Mouse (Mus musculus): ENCODE data around the gene Terb2. TPM values are rescaled to one million over a fixed set of nuclear protein-coding genes. Genes with fewer than 3 reads are reported as not detected.

Terb2 gene
- polyA plus RNA-seq, 2 experiments, result not detected

GRCm38 (mm10) chr2:122160680-122161079 lies 25.4 kb upstream of the Terb2 start, which contains the start of gene Trim69:
TSS of gene Trim69 (plus strand) at chr2:122160700.
- H3K4me1 ChIP-seq (ENCODE audit: control insufficient read depth, insufficient read depth, low read length), result 0 out of 2 replicates have a peak, but pooled peaks cover 4% of the 10 kb centered on the region
- peak; percentile 79 for DNase-seq (ENCODE audit: low spot score)
- no peaks in the 10 kb centered on the region for H3K36me3 ChIP-seq (ENCODE audit: control insufficient read depth, insufficient read depth, low read length)
- H3K4me2 ChIP-seq (replicated peaks; ENCODE audit: low read depth, low read length, severe bottlenecking), result no peak within 1 kb of the TSS
- TF ChIP-seq POLR2A (IDR thresholded peaks at IDR 0.05; ENCODE audit: borderline replicate concordance, extremely low read depth, insufficient read depth, insufficient read length), result no peak
- no peak within 1 kb of the TSS; the same call in 1 of the 2 replicates for H3K9ac ChIP-seq (ENCODE audit: low read depth, low read length, severe bottlenecking)
- no peak for ATAC-seq (ENCODE audit: low FRiP score, low read depth)
- H3K9me3 ChIP-seq (ENCODE audit: control insufficient read depth, low read length), result no peaks in the 10 kb centered on the region
- no peak within 1 kb of the TSS for H3K27ac ChIP-seq (replicated peaks; ENCODE audit: low read depth, low read length)
- no peaks in the 10 kb centered on the region for H3K27me3 ChIP-seq (ENCODE audit: control insufficient read depth, insufficient read depth, low read length)
- WGBS, result 46% methylated on average over 2 of the region's 2 CpGs
- no peak within 1 kb of the TSS for H3K4me3 ChIP-seq (replicated peaks; ENCODE audit: low read length)

DNA sequence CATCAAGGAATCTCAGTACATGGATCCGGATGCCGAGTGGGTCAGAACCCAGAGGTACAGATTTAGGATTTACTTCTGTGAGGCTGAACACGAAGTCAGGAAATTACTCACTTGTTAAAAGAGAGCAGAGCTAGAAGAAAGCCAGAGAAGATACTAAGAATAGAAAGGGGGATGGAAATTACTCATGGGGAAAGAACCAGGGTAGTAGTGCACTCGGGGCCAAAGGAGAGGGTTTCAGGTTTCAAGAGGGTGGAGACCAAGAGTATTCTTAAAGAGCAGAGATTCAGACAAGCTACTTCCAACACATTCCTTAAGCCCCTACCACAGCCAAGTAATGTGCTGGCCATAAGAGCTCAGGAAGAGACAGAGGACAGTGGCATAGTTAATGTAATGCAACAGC lies 24.5 kb upstream of the Terb2 start:
- TF ChIP-seq POLR2A (IDR thresholded peaks at IDR 0.05; ENCODE audit: borderline replicate concordance, extremely low read depth, insufficient read depth, insufficient read length), result no peak
- no peak overlapping the region for H3K4me2 ChIP-seq (replicated peaks; ENCODE audit: low read depth, low read length, severe bottlenecking)
- no peak overlapping the region for H3K27ac ChIP-seq (replicated peaks; ENCODE audit: low read depth, low read length)
- 0 out of 2 replicates have a peak, but pooled peaks cover 4% of the 10 kb centered on the region for H3K4me1 ChIP-seq (ENCODE audit: control insufficient read depth, insufficient read depth, low read length)
- no peak overlapping the region for H3K9ac ChIP-seq (ENCODE audit: low read depth, low read length, severe bottlenecking)
- no peaks in the 10 kb centered on the region for H3K9me3 ChIP-seq (ENCODE audit: control insufficient read depth, low read length)
- DNase-seq (ENCODE audit: low spot score), result no peak
- no peak overlapping the region for H3K4me3 ChIP-seq (replicated peaks; ENCODE audit: low read length)
- no peaks in the 10 kb centered on the region for H3K27me3 ChIP-seq (ENCODE audit: control insufficient read depth, insufficient read depth, low read length)
- WGBS, result 46% methylated on average over 4 of the region's 4 CpGs
- ATAC-seq (ENCODE audit: low FRiP score, low read depth), result no peak
- H3K36me3 ChIP-seq (ENCODE audit: control insufficient read depth, insufficient read depth, low read length), result no peaks in the 10 kb centered on the region

GRCm38 (mm10) chr2:122162529-122162928 lies 23.5 kb upstream of the Terb2 start:
- WGBS, result 84% methylated on average over 2 of the region's 2 CpGs

DNA sequence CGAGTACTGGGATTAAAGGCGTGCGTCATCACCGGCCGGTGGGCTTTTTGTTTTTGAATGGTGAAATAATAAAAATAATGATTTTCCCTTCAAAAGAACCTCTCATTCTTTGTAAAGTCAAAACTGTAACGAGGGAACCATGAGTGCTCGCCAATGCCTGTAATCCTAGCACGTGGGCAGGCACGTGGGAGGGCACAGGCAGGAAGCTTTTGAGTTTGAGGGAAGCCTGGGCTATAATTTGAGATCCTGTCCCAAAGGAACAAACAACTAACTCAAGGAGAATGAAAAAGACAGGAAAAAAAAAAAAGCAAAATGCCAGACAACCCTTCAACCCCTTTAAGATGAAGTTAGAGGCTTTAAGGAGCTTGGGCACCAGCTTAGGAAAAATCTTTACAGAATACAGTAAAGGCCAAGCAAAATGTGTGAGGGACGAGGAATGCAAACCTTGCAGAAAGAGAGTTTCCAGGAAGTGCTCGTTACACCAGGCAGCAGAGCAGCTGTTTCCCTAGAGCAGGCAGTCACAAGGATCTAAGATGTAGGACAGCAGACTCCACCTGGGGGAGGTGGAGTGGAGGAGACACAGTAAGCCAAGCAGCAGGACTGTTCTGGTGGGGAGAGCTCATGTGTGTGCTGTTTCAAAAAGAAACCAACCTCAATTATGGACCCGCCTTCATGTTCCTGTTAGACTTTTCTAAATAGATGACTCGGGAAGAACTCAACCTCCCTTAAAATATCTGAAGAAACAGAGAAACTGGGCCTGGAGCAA lies 22.5 kb upstream of the Terb2 start:
- Histone ChIP-seq H3K27ac (replicated peaks; ENCODE audit: low read depth, low read length) (no peak overlapping the region), H3K36me3 (ENCODE audit: control insufficient read depth, insufficient read depth, low read length) (no peaks in the 10 kb centered on the region), H3K4me2 (replicated peaks; ENCODE audit: low read depth, low read length, severe bottlenecking) (no peak overlapping the region), H3K27me3 (ENCODE audit: control insufficient read depth, insufficient read depth, low read length) (no peaks in the 10 kb centered on the region), H3K4me1 (ENCODE audit: control insufficient read depth, insufficient read depth, low read length) (0 out of 2 replicates have a peak, but pooled peaks cover 4% of the 10 kb centered on the region), H3K9ac (ENCODE audit: low read depth, low read length, severe bottlenecking) (no peak overlapping the region), H3K4me3 (replicated peaks; ENCODE audit: low read length) (no peak overlapping the region), H3K9me3 (ENCODE audit: control insufficient read depth, low read length) (no peaks in the 10 kb centered on the region)
- DNase-seq (ENCODE audit: low spot score), result no peak
- TF ChIP-seq POLR2A (IDR thresholded peaks at IDR 0.05; ENCODE audit: borderline replicate concordance, extremely low read depth, insufficient read depth, insufficient read length), result no peak
- no peak for ATAC-seq (ENCODE audit: low FRiP score, low read depth)
- whole genome bisulfite sequencing, result 61% methylated on average over 13 of the region's 13 CpGs

More at GRCm38 (mm10) chr2:122162529-122162928, 23.5 kb upstream of the Terb2 start:
- no peak overlapping the region for H3K4me3 ChIP-seq (replicated peaks; ENCODE audit: low read length)
- no peaks in the 10 kb centered on the region for H3K36me3 ChIP-seq (ENCODE audit: control insufficient read depth, insufficient read depth, low read length)
- H3K27me3 ChIP-seq (ENCODE audit: control insufficient read depth, insufficient read depth, low read length), result no peaks in the 10 kb centered on the region
- H3K27ac ChIP-seq (replicated peaks; ENCODE audit: low read depth, low read length), result no peak overlapping the region
- DNase-seq (ENCODE audit: low spot score), result no peak
- no peak for TF ChIP-seq POLR2A (IDR thresholded peaks at IDR 0.05; ENCODE audit: borderline replicate concordance, extremely low read depth, insufficient read depth, insufficient read length)
- 0 out of 2 replicates have a peak, but pooled peaks cover 4% of the 10 kb centered on the region for H3K4me1 ChIP-seq (ENCODE audit: control insufficient read depth, insufficient read depth, low read length)
- no peaks in the 10 kb centered on the region for H3K9me3 ChIP-seq (ENCODE audit: control insufficient read depth, low read length)
- H3K4me2 ChIP-seq (replicated peaks; ENCODE audit: low read depth, low read length, severe bottlenecking), result no peak overlapping the region
- no peak for ATAC-seq (ENCODE audit: low FRiP score, low read depth)
- no peak overlapping the region for H3K9ac ChIP-seq (ENCODE audit: low read depth, low read length, severe bottlenecking)

DNA sequence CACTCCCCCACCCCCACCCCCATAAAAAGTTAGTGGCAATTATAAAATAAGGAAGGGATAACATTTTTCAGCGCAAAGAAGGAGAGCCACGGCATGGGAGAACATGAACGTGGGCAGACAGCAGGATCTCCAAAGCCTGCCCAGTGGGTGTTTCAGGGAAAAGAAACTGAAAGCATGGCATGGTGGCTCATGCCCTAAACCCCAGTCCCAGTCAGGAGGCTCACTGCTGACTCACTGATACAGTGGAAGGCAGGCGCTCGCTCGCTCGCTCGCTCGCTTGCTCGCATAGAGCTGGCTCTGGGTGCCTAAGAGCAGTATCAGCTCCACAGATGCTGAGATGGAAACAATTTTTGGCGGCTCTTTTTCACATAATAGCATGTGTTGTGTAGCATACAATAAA lies 21.8 kb upstream of the Terb2 start:
- 73% methylated on average over 11 of the region's 11 CpGs for WGBS

More for the DNA sequence above, 21.8 kb upstream of the Terb2 start:
- no peak for DNase-seq (ENCODE audit: low spot score)
- Histone ChIP-seq H3K36me3 (ENCODE audit: control insufficient read depth, insufficient read depth, low read length) (no peaks in the 10 kb centered on the region), H3K4me3 (replicated peaks; ENCODE audit: low read length) (no peak overlapping the region), H3K4me2 (replicated peaks; ENCODE audit: low read depth, low read length, severe bottlenecking) (no peak overlapping the region), H3K9ac (ENCODE audit: low read depth, low read length, severe bottlenecking) (no peak overlapping the region), H3K9me3 (ENCODE audit: control insufficient read depth, low read length) (no peaks in the 10 kb centered on the region), H3K27ac (replicated peaks; ENCODE audit: low read depth, low read length) (peak overlapping the region; percentile 29; the same call in 1 of the 2 replicates), H3K4me1 (ENCODE audit: control insufficient read depth, insufficient read depth, low read length) (0 out of 2 replicates have a peak, but pooled peaks cover 4% of the 10 kb centered on the region), H3K27me3 (ENCODE audit: control insufficient read depth, insufficient read depth, low read length) (no peaks in the 10 kb centered on the region)
- no peak for ATAC-seq (ENCODE audit: low FRiP score, low read depth)
- TF ChIP-seq POLR2A (IDR thresholded peaks at IDR 0.05; ENCODE audit: borderline replicate concordance, extremely low read depth, insufficient read depth, insufficient read length), result no peak

Measured in limb, embryonic 14.5 days (tissue).